Mouse (Mus musculus) liver, embryonic 13.5 days (tissue): ENCODE measurements at regions not wholly inside any gene's neighbourhood (a gene's known extent, or its start where the extent isn't known, plus 50 kb on each side); places are given as distances from the start of the nearest gene placed in this dataset.

Experiments
- ATAC-seq: fragments of 200-750 bp; cut with Nextera tagmentation; 2 replicates; pipeline ENCODE4 v1.8.0; 2017; ENCODE audit warnings: low read depth, mild to moderate bottlenecking, moderate number of reproducible peaks, moderate library complexity
- DNase-seq: peaks from one replicate; pipeline ENCODE4 v3.0.0; 2022
- H3K27ac ChIP-seq: fragments of 300-500 bp; sonication (generic); 2 replicates; pipeline ENCODE4 v1.5.1; 2015; ENCODE audit warnings: moderate library complexity, mild to moderate bottlenecking, inconsistent platforms
- H3K27me3 ChIP-seq: fragments of 300-500 bp; sonication (generic); 2 replicates; pipeline ENCODE4 v1.6.1; 2015; ENCODE audit warnings: mild to moderate bottlenecking, inconsistent platforms
- H3K36me3 ChIP-seq: fragments of 300-500 bp; sonication (generic); 2 replicates; pipeline ENCODE4 v1.6.1; 2015; ENCODE audit warnings: mild to moderate bottlenecking, inconsistent platforms
- H3K4me1 ChIP-seq: fragments of 300-500 bp; sonication (generic); replicated peaks from 2 replicates; pipeline ENCODE4 v1.6.1; 2015; ENCODE audit warnings: inconsistent platforms
- H3K4me2 ChIP-seq: fragments of 300-500 bp; sonication (generic); 2 replicates; pipeline ENCODE4 v1.6.1; 2015; ENCODE audit warnings: inconsistent platforms, mild to moderate bottlenecking, moderate library complexity
- H3K4me3 ChIP-seq: fragments of 300-500 bp; sonication (generic); replicated peaks from 2 replicates; pipeline ENCODE4 v1.5.1; 2015; ENCODE audit warnings: mild to moderate bottlenecking, inconsistent platforms
- H3K9ac ChIP-seq: fragments of 300-500 bp; sonication (generic); 2 replicates; pipeline ENCODE4 v1.6.1; 2015; ENCODE audit warnings: mild to moderate bottlenecking, inconsistent platforms
- H3K9me3 ChIP-seq: fragments of 300-500 bp; sonication (generic); replicated peaks from 2 replicates; pipeline ENCODE4 v1.6.1; 2016; ENCODE audit warnings: inconsistent platforms
- WGBS: fragments of 180-500 bp; shearing (Covaris S2); methylation state at CpG from one replicate; pipeline ENCODE4 v1.1.7; 2015; ENCODE audit not compliant: insufficient replicate concordance; 5-methylcytosine and 5-hydroxymethylcytosine counted together

DNA sequence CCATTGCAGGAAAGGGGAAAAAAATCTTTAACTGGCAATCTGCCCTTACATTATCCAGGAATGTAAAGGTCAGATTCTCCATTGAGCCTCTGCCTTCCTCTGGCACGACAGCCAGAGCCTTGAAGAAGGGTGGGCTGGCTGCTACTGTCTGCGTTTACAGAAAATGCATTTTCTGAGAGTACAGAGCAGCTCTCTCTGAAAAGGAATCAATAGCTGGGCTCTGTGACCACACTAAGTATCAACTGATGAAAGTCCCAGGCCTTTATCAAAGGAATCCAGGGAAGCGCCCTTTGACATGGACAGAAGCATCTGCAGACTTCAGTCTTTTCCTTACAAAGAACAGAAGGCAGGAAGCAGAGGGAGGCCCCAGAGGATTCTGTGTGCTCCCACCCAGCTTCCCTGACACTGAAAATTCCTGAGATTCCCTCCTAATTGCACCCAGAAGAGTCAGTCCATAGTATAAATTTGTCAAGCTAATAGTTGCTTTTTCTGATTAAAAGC, 124.2 kb downstream of the Ankrd50 start:
- DNase-seq (no peak), ATAC-seq (no peak)
- 50% methylated on average over 3 of the region's 3 CpGs for WGBS
- no peak overlapping the region for H3K27ac ChIP-seq
- peaks cover 15% of the 10 kb centered on the region for H3K4me1 ChIP-seq
- no peaks in the 10 kb centered on the region for H3K27me3 ChIP-seq
- H3K9me3 ChIP-seq = no peaks in the 10 kb centered on the region
- H3K4me2 ChIP-seq = no peak overlapping the region
- H3K4me3 ChIP-seq = no peak overlapping the region
- H3K9ac ChIP-seq = no peak overlapping the region
- H3K36me3 ChIP-seq = no peaks in the 10 kb centered on the region

DNA sequence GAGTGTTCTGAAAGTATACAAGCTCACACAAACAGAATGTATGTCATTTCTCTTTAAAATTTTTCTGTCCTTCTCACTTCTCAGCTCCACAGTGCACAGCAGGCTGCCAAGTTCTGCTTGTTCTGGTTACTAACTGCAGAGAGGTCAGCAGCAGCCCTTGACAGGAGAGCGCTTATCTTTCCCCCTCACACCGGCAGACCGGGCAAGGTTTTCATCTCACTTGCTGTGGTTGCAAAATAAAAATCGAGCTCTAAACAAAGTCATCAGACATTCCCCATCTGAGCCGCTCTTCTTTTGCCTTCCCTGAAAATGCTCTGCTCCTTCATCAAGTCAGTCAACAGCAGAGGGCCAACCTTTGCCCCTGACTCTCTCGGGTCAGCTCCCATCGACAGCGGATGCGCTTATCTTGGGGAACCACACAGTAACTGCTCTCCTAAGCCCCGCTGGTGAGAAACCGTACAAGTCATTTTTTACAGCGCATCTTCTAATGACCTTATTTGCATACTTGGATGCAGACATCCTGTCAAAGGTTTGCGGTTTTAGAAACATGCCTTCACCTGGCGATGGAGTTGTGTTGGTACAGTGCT, 126.6 kb downstream of the Ankrd50 start:
- 12% methylated on average over 14 of the region's 14 CpGs for WGBS
- H3K9me3 ChIP-seq = no peaks in the 10 kb centered on the region
- H3K4me3 ChIP-seq = no peak overlapping the region
- no peak overlapping the region for H3K27ac ChIP-seq
- no peaks in the 10 kb centered on the region for H3K36me3 ChIP-seq
- no peaks in the 10 kb centered on the region for H3K27me3 ChIP-seq
- H3K4me2 ChIP-seq = peak overlapping the region; percentile 5
- no peak overlapping the region for H3K9ac ChIP-seq
- peak; percentile 66; the same call in 1 of the 2 replicates for ATAC-seq
- H3K4me1 ChIP-seq = peaks cover 15% of the 10 kb centered on the region
- no peak for DNase-seq

DNA sequence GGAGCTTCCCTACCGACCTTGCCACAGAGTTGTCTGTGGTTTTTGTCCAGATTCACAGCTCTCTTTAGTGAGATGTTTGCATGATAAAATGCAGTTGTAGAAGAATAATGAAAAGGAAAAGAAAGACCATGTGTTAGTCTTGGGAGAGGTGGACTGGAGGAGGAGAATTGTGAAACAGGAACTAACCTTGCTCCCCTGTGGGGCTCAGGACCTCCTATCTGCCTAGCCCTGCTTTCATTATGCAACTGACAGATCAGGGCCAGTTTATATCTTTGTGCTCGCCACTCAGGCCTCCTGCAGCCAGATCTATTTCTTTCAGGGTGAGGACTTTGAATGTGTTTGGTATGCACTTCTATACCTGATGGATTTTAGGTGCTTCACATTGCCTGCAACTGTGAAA, 140.4 kb downstream of the Ankrd50 start:
- no peaks in the 10 kb centered on the region for H3K4me1 ChIP-seq

DNA sequence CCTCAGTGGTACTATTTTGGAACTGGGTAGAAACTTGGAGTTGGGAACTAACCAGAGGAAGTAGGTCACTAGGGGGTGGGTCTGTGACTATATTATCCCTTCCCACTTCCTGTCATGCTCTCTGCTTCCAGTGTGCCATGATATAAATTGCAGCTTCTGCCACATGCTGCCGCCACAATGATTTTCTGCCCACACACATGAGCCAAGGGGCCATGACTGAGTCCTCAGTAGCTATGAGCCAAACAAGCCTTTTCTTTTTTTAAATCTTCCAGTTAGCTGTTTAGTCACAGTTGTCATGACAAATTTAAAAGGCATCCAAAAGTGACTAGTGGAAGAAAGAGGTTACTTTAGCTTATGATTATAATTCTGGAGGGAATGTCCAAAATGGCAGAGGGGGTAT, 143.0 kb downstream of the Ankrd50 start:
- WGBS = 74% methylated on average over 1 of the region's 1 CpGs
- no peaks in the 10 kb centered on the region for H3K9me3 ChIP-seq
- H3K27ac ChIP-seq = no peak overlapping the region
- no peak overlapping the region for H3K4me2 ChIP-seq
- DNase-seq (no peak), ATAC-seq (no peak)
- H3K27me3 ChIP-seq = no peaks in the 10 kb centered on the region
- no peak overlapping the region for H3K9ac ChIP-seq
- no peak overlapping the region for H3K4me3 ChIP-seq
- H3K4me1 ChIP-seq = no peaks in the 10 kb centered on the region
- no peaks in the 10 kb centered on the region for H3K36me3 ChIP-seq

More for the DNA sequence above, 140.4 kb downstream of the Ankrd50 start:
- no peak for ATAC-seq
- Histone ChIP-seq H3K4me2 (no peak overlapping the region), H3K27me3 (no peaks in the 10 kb centered on the region), H3K27ac (no peak overlapping the region), H3K36me3 (no peaks in the 10 kb centered on the region), H3K9ac (no peak overlapping the region), H3K9me3 (no peaks in the 10 kb centered on the region), H3K4me3 (no peak overlapping the region)
- WGBS = 8% methylated on average over 2 of the region's 2 CpGs
- no peak for DNase-seq

DNA sequence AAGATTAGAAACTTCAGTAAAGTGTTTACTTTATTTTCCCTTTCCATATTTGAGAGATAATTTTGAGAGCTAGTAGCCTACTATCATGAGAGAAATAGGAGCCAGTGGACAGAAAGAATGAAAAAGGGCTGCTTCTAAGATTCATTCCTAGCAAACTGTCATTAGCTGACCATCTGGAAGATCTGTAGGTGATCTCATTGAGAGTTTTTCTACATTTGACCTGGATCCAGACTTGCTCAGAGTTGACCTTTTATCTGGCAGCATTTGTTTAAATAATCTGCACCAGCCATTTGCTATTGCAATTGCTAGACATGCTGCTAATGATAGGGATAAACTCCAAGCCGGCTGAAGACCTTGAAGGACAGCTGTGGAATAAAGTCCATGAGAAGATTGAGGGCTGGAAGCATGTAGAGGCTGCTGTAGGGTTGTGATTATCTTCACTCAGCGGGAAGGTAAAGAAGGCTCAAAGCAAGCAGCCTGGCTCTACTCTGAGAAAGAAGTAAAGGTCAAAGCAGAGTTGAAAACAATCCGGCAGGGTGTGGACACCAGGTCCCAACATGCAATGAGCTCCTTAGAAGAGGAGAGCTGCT, 151.2 kb downstream of the Ankrd50 start:
- Histone ChIP-seq H3K4me2 (no peak overlapping the region), H3K4me3 (no peak overlapping the region)

DNA sequence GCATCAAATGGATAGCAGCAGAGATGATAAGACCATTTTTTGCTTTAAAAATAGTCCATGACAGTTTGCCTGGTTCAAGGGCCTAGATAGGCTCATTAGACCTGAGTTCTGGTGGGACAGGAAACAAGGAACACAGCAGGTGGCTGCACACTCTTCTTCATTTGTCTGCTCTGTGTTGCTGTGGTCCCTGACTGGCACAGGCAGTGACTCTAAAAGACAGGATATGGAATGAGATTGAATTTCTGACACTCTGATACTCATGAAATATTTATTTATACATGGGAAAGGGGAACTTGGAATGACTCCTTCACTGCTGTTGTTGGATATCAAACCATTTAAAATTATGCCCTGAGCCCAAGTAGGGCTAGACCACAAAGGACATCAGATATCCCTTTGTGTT, 153.5 kb downstream of the Ankrd50 start:
- no peaks in the 10 kb centered on the region for H3K36me3 ChIP-seq
- H3K27ac ChIP-seq = no peak overlapping the region
- no peak overlapping the region for H3K4me2 ChIP-seq
- no peak for ATAC-seq
- H3K9me3 ChIP-seq = no peaks in the 10 kb centered on the region
- H3K27me3 ChIP-seq = no peaks in the 10 kb centered on the region
- no peak overlapping the region for H3K4me3 ChIP-seq
- no peak overlapping the region for H3K9ac ChIP-seq
- H3K4me1 ChIP-seq = no peaks in the 10 kb centered on the region
- DNase-seq = no peak

More for the DNA sequence above, 151.2 kb downstream of the Ankrd50 start:
- WGBS = 57% methylated on average over 3 of the region's 3 CpGs
- no peak overlapping the region for H3K27ac ChIP-seq
- ATAC-seq (no peak), DNase-seq (no peak)
- H3K27me3 ChIP-seq = no peaks in the 10 kb centered on the region
- no peaks in the 10 kb centered on the region for H3K36me3 ChIP-seq
- no peaks in the 10 kb centered on the region for H3K9me3 ChIP-seq
- H3K9ac ChIP-seq = no peak overlapping the region
- H3K4me1 ChIP-seq = no peaks in the 10 kb centered on the region

DNA sequence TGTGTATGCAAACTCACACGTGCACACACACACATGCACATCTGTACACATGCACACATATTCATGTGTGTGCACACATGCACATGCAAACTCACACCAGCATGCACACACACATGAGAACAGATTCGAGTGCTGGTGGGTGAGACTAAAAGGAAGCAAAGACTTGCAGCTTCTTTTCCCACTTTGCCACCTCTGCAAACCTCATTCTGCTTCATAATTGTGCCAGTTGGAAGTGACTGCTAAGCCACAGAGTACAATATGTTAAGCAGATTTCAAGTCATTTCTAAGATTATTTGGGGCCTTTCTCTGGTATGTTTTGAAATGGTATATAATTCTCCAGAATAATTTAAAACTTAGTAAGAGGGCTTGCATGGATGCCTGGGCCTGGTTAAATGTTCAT, 157.4 kb downstream of the Ankrd50 start:
- Histone ChIP-seq H3K4me1 (no peaks in the 10 kb centered on the region), H3K9ac (no peak overlapping the region), H3K27me3 (no peaks in the 10 kb centered on the region), H3K4me2 (no peak overlapping the region), H3K27ac (no peak overlapping the region), H3K4me3 (no peak overlapping the region), H3K36me3 (no peaks in the 10 kb centered on the region), H3K9me3 (no peaks in the 10 kb centered on the region)
- DNase-seq (no peak), ATAC-seq (no peak)
- WGBS = 44% methylated on average over 2 of the region's 2 CpGs

DNA sequence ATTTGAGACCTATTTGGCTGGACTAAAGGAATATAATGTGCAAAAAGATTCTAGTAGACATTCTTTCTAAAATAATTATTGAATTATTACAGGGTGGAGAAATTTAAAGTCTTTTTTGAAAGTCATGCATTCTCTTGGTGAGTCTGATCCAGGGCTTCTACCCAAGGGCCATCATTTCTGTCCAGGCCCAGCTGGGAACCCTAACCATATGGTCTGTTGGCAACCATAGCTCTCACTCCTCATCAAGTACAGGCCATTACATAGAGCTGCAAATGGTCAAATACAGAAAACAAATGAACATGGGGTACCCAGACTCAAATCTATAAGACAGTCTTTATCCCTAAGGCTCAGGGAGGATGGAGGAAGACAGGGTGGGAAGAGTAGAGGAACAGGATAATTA, 158.4 kb downstream of the Ankrd50 start:
- H3K9ac ChIP-seq = no peak overlapping the region
- no peaks in the 10 kb centered on the region for H3K27me3 ChIP-seq
- no peak overlapping the region for H3K27ac ChIP-seq
- no peak overlapping the region for H3K4me3 ChIP-seq
- no peak for ATAC-seq
- no peaks in the 10 kb centered on the region for H3K9me3 ChIP-seq
- no peaks in the 10 kb centered on the region for H3K4me1 ChIP-seq
- no peak for DNase-seq
- no peak overlapping the region for H3K4me2 ChIP-seq
- H3K36me3 ChIP-seq = no peaks in the 10 kb centered on the region

DNA sequence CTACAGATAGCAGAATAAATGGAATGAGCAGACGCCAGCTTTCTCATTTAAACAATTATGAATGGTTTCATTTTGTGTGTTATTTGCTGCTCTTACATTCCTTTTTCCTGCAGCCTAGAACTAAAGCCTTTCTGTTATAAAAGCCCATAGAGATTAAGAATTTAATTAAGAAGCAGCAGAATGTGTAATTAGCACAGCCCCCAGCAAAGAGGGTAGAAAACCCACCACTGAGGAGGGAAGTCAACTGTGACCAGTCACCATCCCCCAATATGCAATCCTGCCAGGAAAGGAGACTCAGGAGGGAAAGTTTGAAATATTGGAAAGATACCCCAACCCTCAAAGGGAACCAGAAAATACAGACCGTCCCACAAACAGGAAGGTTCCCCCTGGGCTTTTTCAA, 160.0 kb downstream of the Ankrd50 start:
- Histone ChIP-seq H3K4me3 (no peak overlapping the region), H3K9me3 (no peaks in the 10 kb centered on the region), H3K36me3 (no peaks in the 10 kb centered on the region), H3K9ac (no peak overlapping the region), H3K27me3 (no peaks in the 10 kb centered on the region), H3K4me1 (no peaks in the 10 kb centered on the region), H3K4me2 (no peak overlapping the region), H3K27ac (no peak overlapping the region)
- WGBS = 51% methylated on average over 2 of the region's 2 CpGs
- ATAC-seq (no peak), DNase-seq (no peak)

DNA sequence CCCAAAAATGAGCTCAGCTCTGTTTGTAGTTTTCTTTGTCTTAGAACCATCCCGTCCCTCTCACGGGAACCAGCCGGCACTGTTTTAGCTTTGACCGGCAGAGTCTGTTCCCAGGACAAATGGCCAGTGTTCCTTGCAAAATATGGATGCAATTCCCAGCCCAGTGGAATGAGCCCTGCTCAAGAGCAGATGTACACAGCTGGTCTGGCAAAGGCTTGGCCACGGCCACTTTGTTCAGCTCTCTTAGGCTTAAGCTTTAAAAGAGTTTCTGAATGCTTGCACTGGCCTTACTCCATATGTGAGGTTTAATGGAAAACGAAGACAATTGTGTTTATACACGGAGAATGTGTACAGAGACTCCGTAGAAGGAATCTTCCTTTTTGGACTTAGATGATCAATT, 162.2 kb downstream of the Ankrd50 start:
- no peak for DNase-seq
- ATAC-seq = no peak
- WGBS = 64% methylated on average over 8 of the region's 8 CpGs

DNA sequence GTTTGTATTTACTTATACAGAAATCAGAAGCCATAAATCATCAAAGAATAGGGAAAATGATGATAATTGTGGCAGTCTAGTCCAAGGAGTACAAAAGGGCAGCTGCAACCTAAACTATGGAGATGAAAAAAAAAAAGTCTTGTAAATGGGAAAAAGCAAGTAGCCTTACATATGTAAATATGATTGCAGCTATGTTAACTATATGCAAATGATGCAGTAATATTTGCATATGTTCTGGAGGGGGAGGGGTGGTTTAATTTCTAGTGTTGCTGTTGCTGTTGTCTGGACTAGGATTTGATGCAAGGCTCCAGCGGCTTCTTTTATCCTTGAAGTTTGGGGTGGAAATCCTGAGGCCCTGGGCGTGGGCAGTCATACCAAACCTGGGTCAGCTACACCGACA, 163.0 kb downstream of the Ankrd50 start:
- DNase-seq = no peak
- H3K27ac ChIP-seq = no peak overlapping the region

More for the DNA sequence above, 162.2 kb downstream of the Ankrd50 start:
- H3K9ac ChIP-seq = no peak overlapping the region
- H3K27me3 ChIP-seq = no peaks in the 10 kb centered on the region
- no peak overlapping the region for H3K27ac ChIP-seq
- H3K4me2 ChIP-seq = no peak overlapping the region
- H3K36me3 ChIP-seq = no peaks in the 10 kb centered on the region
- no peaks in the 10 kb centered on the region for H3K9me3 ChIP-seq
- no peak overlapping the region for H3K4me3 ChIP-seq
- no peaks in the 10 kb centered on the region for H3K4me1 ChIP-seq

DNA sequence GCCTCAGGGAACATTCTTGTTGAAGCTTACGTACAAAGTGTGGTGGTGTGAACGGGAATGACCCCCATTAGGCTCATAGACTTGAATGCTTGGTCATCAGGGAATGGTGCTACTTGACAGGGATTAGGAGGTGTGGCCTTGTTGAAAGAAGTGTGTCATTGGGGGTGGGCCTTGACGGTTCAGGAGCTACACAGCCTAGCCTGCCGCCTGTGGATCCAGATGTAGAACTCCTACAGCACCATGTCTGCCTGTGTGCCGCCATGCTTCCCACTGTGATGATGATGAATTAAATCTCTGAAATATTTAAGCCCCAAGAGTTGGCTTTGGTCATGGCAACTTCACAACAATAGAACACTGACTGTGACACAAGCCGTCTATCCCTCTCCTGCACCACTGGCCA, 163.6 kb downstream of the Ankrd50 start:
- Histone ChIP-seq H3K9ac (no peak overlapping the region), H3K27ac (no peak overlapping the region), H3K27me3 (no peaks in the 10 kb centered on the region), H3K4me2 (no peak overlapping the region), H3K9me3 (no peaks in the 10 kb centered on the region), H3K4me3 (no peak overlapping the region), H3K4me1 (no peaks in the 10 kb centered on the region), H3K36me3 (no peaks in the 10 kb centered on the region)
- ATAC-seq (no peak), DNase-seq (no peak)
- 70% methylated on average over 6 of the region's 6 CpGs for WGBS

More for the DNA sequence above, 163.0 kb downstream of the Ankrd50 start:
- Histone ChIP-seq H3K9ac (no peak overlapping the region), H3K4me2 (no peak overlapping the region), H3K36me3 (no peaks in the 10 kb centered on the region), H3K9me3 (no peaks in the 10 kb centered on the region), H3K27me3 (no peaks in the 10 kb centered on the region), H3K4me3 (no peak overlapping the region), H3K4me1 (no peaks in the 10 kb centered on the region)
- 79% methylated on average over 3 of the region's 3 CpGs for WGBS
- no peak for ATAC-seq
